Mouse (Mus musculus): ENCODE results near the gene Fsd1.

- TF ChIP-seq CTCF (IDR thresholded peaks at IDR 0.05; ENCODE audit: low read depth, low read length) (no peak), POLR2AphosphoS5 (IDR thresholded peaks at IDR 0.05; ENCODE audit: insufficient replicate concordance, low read depth, low read length) (no peak), GATA1 (IDR thresholded peaks at IDR 0.05; ENCODE audit: borderline replicate concordance, low read length) (no peak)
Measured at GRCm38 (mm10) chr17:56006956-56007355, 20.6 kb downstream of the Fsd1 start.
